Mouse (Mus musculus) A20 (cell line): ENCODE results near the gene Wfdc21.

Experiments used
- DNase-seq: peaks from one replicate; pipeline ENCODE4 v3.0.0-alpha.2; 2011; ENCODE audit warnings: low read depth, low spot score

Gene Wfdc21

GRCm38 (mm10) chr11:83753581-83754181 is 6.9 kb downstream of the Wfdc21 start, which contains the start of gene Heatr6:
TSS of gene Heatr6 (plus strand) at chr11:83753696.
- DNase-seq: peak; percentile 94

DNA sequence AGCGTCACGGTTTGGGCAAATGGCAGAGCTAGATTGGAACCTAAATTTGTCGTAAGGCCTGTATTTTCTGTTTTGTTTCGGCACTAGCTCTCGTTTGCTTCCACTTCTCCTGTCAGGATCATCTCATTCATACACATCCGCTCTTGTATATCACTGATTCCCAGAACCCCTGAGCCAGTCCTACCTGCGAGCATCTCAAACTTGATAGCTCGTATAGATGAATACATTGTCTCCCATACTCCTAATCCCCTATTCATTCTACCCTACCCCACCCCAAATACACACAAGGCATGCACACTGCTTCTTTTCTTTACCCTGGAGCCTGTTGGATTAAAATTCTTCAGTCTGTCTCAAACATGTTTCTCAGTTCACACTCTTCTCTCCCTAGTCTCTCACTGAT is 7.5 kb downstream of the Wfdc21 start:
- DNase-seq: no peak

GRCm38 (mm10) chr11:83767306-83767705 is 20.6 kb downstream of the Wfdc21 start:
- no peak for DNase-seq

DNA sequence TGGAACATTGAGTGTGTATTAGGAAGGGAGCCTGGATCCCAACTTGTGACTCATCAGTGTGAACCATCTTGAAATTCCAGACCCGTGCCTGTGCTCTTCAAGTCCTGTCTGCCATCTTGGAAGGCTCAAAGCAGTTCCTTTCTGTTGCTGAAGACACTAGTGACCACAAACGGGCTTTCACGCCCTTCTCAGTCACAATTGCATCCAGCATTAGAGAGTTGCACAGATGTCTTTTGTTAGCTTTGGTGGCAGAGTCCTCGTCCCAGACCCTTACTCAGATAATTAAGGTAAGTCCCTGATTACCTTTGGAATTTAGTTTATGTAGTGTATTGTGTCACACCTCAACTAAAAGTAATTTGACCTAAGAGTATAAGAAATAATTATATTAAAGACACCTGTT is 22.2 kb downstream of the Wfdc21 start:
- DNase-seq: no peak

- DNase-seq: no peak
These were observed 24.3 kb downstream of the Wfdc21 start for GRCm38 (mm10) chr11:83771014-83771413.

- no peak for DNase-seq
These were observed 25.6 kb downstream of the Wfdc21 start for GRCm38 (mm10) chr11:83772341-83772740.

- no peak for DNase-seq
These were observed 27.0 kb downstream of the Wfdc21 start for GRCm38 (mm10) chr11:83773691-83774090.

- no peak for DNase-seq
These were observed 27.6 kb downstream of the Wfdc21 start for GRCm38 (mm10) chr11:83774324-83774723.

GRCm38 (mm10) chr11:83776798-83777197 is 30.1 kb downstream of the Wfdc21 start:
- no peak for DNase-seq

- no peak for DNase-seq
These were observed 37.3 kb downstream of the Wfdc21 start for GRCm38 (mm10) chr11:83783931-83784600.

GRCm38 (mm10) chr11:83784661-83785060 is 37.9 kb downstream of the Wfdc21 start:
- DNase-seq: peak; percentile 45

GRCm38 (mm10) chr11:83785366-83785765 is 38.6 kb downstream of the Wfdc21 start:
- peak; percentile 82 for DNase-seq

- no peak for DNase-seq
These were observed 40.1 kb downstream of the Wfdc21 start for GRCm38 (mm10) chr11:83786835-83787234.

DNA sequence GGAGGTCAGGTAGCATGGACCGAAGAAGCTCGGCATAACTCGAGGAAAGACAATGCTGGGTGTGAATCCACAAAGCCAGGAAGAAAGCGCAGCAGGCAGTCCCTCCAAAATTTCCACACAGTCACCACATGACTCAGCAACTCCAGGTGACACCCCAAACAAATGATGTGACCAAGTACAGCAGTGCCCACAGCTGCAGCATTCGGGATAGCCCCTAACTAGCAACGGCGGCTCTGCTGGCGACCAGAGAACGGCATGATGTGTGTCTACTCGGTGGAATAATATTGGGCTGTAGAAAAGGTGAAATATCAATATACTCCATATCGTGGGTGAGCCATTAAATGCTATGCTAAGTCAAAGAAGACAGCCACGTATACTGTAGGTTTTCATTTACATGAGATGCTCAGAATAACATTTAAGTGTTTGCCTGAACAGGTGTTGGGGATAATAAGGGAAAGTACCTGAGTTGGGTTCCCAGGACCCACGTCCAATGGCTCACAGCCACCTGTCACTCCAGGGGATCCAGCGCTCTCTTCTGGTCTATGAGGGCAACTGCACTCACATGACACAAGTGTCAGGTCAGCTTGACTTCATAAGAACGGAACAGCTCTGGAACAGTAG is 40.8 kb downstream of the Wfdc21 start:
- DNase-seq: peak; percentile 91

- DNase-seq: peak; percentile 64
These were observed 41.6 kb downstream of the Wfdc21 start for GRCm38 (mm10) chr11:83788331-83788730.

DNA sequence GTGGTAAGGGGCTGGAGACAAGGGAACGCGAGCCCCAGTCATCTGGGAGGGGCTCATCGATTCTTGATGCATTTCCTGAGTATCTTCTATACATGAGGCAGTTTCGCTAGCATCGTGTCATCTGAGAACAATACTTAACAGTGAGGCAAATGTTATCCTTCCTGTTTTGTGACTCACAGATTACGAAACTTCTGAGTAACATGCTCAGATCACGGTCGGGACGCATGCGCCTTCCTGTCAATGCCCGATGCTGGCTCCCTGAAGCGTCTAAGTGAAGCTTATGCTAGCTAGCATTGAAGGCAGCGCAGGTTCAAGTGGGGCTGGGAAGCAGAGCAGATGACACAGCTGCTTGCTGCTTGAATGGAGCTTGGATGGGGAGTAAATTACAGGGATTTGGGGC is 42.5 kb downstream of the Wfdc21 start:
- DNase-seq: peak; percentile 88

GRCm38 (mm10) chr11:83791133-83791532 is 44.4 kb downstream of the Wfdc21 start:
- DNase-seq: peak; percentile 23

DNA sequence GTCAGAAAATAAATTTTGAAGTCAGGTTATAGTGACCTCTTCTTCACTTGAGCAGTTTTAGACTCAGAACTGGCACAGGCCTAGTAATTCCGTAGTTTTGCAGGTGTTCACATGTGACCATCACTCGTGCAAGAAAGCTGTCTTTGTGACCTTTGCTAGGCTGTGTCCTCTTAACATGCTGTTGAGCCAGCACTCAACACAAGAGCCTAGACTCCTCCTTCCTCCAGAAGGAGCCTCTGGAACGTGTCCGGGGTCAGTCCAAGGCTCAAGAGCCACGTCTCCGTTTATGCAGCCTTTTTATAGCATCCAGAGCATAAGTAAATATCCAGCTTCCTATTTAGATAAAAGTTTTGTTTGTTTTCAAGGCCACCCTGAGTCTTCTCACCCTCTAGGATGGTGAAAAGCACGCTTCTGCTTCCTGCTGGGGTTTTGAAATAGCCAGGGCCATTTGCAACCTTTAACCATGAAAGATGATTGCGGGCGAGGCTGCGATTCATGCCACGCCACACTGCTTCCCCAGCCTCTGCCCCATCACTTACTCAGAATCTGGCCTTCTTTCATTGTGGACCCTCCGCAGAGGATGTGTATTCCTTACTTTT is 45.7 kb downstream of the Wfdc21 start:
- DNase-seq: no peak

GRCm38 (mm10) chr11:83793264-83793663 is 46.5 kb downstream of the Wfdc21 start:
- no peak for DNase-seq

DNA sequence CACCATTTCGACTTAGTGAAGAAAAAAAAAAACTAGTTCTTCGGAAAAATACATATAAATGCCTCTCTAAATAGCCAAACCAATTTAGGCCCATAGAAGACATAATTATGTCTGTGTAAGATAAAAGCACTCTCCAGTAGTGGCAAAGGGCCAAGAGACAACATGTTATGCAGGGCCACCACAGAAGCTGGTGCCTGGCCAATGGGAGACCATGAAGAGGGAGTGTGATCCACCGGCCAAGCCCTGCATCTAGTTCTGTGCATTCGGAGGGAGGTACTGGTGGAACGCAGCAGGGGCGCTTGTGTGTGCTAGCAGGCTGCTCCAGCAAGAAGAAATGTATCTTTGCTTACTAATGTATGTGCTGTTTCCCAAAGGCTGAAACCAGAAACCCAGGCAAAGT is 49.4 kb downstream of the Wfdc21 start:
- DNase-seq: no peak

- DNase-seq: peak; percentile 80
These were observed 50.4 kb downstream of the Wfdc21 start for GRCm38 (mm10) chr11:83796980-83797608.

DNA sequence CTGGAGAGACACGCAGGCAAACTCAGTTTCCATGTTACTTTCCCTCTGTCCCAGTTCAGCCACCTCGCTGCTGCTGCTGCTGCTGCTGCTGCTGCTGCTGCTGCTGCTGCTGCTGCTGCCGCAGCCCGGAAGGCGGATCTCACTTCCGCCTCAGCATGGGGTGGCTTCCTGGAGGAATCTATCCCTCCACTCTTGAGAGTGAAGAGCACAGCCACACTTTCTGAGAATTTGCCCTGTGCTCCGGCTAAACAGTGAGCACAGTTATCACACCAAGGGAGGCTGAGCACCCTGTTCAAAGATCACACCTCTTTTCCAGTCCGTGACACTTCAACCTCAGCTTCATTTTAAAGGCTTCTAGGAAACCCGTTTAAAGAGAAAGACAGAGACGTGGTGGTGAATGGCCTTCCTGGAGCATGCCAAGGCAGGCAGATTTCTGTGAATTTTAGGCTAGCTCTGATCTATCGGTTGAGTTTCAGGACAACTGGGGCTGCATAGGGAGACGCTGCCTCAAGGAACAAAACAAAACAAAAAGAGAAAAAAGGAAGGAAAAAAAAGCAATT is 53.2 kb downstream of the Wfdc21 start:
- DNase-seq: no peak
